Mouse (Mus musculus) heart, postnatal 0 days (tissue): Measurements from ENCODE around the gene Dnajc9.

ENCODE experiments used
- CTCF ChIP-seq: IDR thresholded peaks from 2 replicates; pipeline ENCODE4 v1.5.1; 2016; ENCODE audit warnings: antibody characterized with exemption, control low read depth, low read depth
- EP300 ChIP-seq: IDR thresholded peaks from 2 replicates; pipeline ENCODE4 v1.6.1; 2016; ENCODE audit warnings: antibody characterized with exemption, low read depth

GRCm38 (mm10) chr14:20377112-20377521, 11.6 kb downstream of the Dnajc9 start:
- no peak for TF ChIP-seq EP300
- TF ChIP-seq CTCF, result no peak
